Mouse (Mus musculus): ENCODE measurements around the gene Htr2b.

Gene Htr2b

GRCm38 (mm10) chr1:86111779-86112178 is at the start of gene Htr2b:
Gene Htr2b, minus strand, starts transcription at chr1:86111970.
- peak; percentile 71 for DNase-seq

GRCm38 (mm10) chr1:86161061-86161460 is 49.3 kb upstream of the Htr2b start:
- DNase-seq = no peak

- no peak for DNase-seq
These were observed 48.7 kb upstream of the Htr2b start for GRCm38 (mm10) chr1:86160479-86160878.

GRCm38 (mm10) chr1:86160059-86160458 is 48.3 kb upstream of the Htr2b start:
- DNase-seq = no peak

- DNase-seq = no peak
These were observed 44.8 kb upstream of the Htr2b start for GRCm38 (mm10) chr1:86156595-86156994.

- no peak for DNase-seq
These were observed 44.3 kb upstream of the Htr2b start for GRCm38 (mm10) chr1:86156075-86156474.

GRCm38 (mm10) chr1:86154824-86155164 is 43.0 kb upstream of the Htr2b start:
- no peak for DNase-seq

GRCm38 (mm10) chr1:86154133-86154823 is 42.5 kb upstream of the Htr2b start, which contains the start of gene Armc9:
Gene Armc9, plus strand, starts transcription at chr1:86154780.
- peak; percentile 97 for DNase-seq

- DNase-seq = no peak
These were observed 40.8 kb upstream of the Htr2b start for GRCm38 (mm10) chr1:86152618-86153017.

- no peak for DNase-seq
These were observed 39.6 kb upstream of the Htr2b start for GRCm38 (mm10) chr1:86151376-86151775.

GRCm38 (mm10) chr1:86150929-86151328 is 39.2 kb upstream of the Htr2b start:
- DNase-seq = no peak

GRCm38 (mm10) chr1:86148161-86148560 is 36.4 kb upstream of the Htr2b start:
- DNase-seq = no peak

- DNase-seq = peak; percentile 17
These were observed 35.8 kb upstream of the Htr2b start for GRCm38 (mm10) chr1:86147557-86147956.

GRCm38 (mm10) chr1:86146293-86146692 is 34.5 kb upstream of the Htr2b start:
- no peak for DNase-seq

GRCm38 (mm10) chr1:86144001-86144944 is 32.5 kb upstream of the Htr2b start:
- DNase-seq = peak; percentile 23

- DNase-seq = peak; percentile 6
These were observed 31.4 kb upstream of the Htr2b start for GRCm38 (mm10) chr1:86143165-86143564.

GRCm38 (mm10) chr1:86141081-86141480 is 29.3 kb upstream of the Htr2b start:
- DNase-seq = no peak

GRCm38 (mm10) chr1:86135315-86135714 is 23.5 kb upstream of the Htr2b start:
- DNase-seq = no peak

GRCm38 (mm10) chr1:86133337-86133736 is 21.6 kb upstream of the Htr2b start, which contains the start of gene Gm21972:
Gene Gm21972, plus strand, starts transcription at chr1:86133637.
- no peak for DNase-seq

- DNase-seq = no peak
These were observed 14.3 kb upstream of the Htr2b start for GRCm38 (mm10) chr1:86126036-86126435.

GRCm38 (mm10) chr1:86119549-86119948 is 7.8 kb upstream of the Htr2b start:
- DNase-seq = no peak

- peak; percentile 24 for DNase-seq
These were observed 2.4 kb upstream of the Htr2b start for GRCm38 (mm10) chr1:86114141-86114540.

GRCm38 (mm10) chr1:86105054-86105453 is 6.7 kb downstream of the Htr2b start:
- no peak for DNase-seq

GRCm38 (mm10) chr1:86094413-86094812 is 17.4 kb downstream of the Htr2b start:
- no peak for DNase-seq
